Mouse (Mus musculus): ENCODE measurements around the gene Tet2. TPM values are rescaled to one million over a fixed set of nuclear protein-coding genes. Genes with fewer than 3 reads are reported as not detected.

Tet2 gene
- total and polyA plus RNA-seq, 2 experiments from 2014 or later: 17.2 to 46.5 TPM

- H3K4me2 ChIP-seq (ENCODE audit: low read depth, low read length, poor library complexity, severe bottlenecking): no peak overlapping the region
- no peak overlapping the region for H3K4me3 ChIP-seq (ENCODE audit: low read depth, low read length)
- ATAC-seq (ENCODE audit: low FRiP score) (no peak), DNase-seq (ENCODE audit: low spot score) (no peak)
- no peak overlapping the region for H3K9ac ChIP-seq (replicated peaks; ENCODE audit: low read length, poor library complexity, severe bottlenecking)
- H3K4me1 ChIP-seq (ENCODE audit: insufficient read depth, low read length): no peaks in the 10 kb centered on the region
- no peaks in the 10 kb centered on the region for H3K36me3 ChIP-seq (ENCODE audit: insufficient read depth, low read length)
- H3K9me3 ChIP-seq (ENCODE audit: low read length): no peaks in the 10 kb centered on the region
- no peaks in the 10 kb centered on the region for H3K27me3 ChIP-seq (ENCODE audit: insufficient read depth, low read length)
- no peak for TF ChIP-seq CTCF (IDR thresholded peaks at IDR 0.05)
- no peak overlapping the region for H3K27ac ChIP-seq (ENCODE audit: low read depth, low read length)
Measured at GRCm38 (mm10) chr3:133423073-133423472, 121.9 kb downstream of the Tet2 start.

DNA sequence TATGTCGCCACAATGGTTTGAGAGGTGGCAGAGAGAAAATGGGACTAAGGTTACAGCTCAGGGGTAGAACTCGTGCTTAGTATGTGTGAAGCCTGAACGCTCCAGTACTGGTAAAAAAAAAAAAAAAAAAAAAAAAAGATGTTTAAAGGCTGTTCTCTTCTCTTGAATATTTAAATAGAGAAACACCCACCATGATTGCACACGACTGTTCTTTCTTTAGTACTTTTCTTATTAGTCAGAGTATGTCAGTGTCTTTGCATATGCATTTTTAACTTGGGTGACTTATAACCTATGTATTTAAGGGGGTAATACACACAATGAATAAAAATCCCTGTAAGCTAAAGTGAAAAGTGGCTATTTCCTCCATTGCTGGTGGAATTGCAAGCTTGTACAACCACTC, 130.2 kb downstream of the Tet2 start:
- 94% methylated on average over 4 of the region's 4 CpGs for WGBS
- H3K36me3 ChIP-seq (ENCODE audit: insufficient read depth, low read length): no peaks in the 10 kb centered on the region
- no peak overlapping the region for H3K9ac ChIP-seq (replicated peaks; ENCODE audit: low read length, poor library complexity, severe bottlenecking)
- TF ChIP-seq CTCF (IDR thresholded peaks at IDR 0.05): no peak
- DNase-seq (ENCODE audit: low spot score) (no peak), ATAC-seq (ENCODE audit: low FRiP score) (no peak)
- no peaks in the 10 kb centered on the region for H3K9me3 ChIP-seq (ENCODE audit: low read length)
- no peaks in the 10 kb centered on the region for H3K27me3 ChIP-seq (ENCODE audit: insufficient read depth, low read length)
- H3K4me3 ChIP-seq (ENCODE audit: low read depth, low read length): no peak overlapping the region
- no peak overlapping the region for H3K4me2 ChIP-seq (ENCODE audit: low read depth, low read length, poor library complexity, severe bottlenecking)
- no peaks in the 10 kb centered on the region for H3K4me1 ChIP-seq (ENCODE audit: insufficient read depth, low read length)
- H3K27ac ChIP-seq (ENCODE audit: low read depth, low read length): no peak overlapping the region

Small RNA genes within 50 kb of the gene (microRNA-seq; reads per million reads assigned to microRNA genes)
- gene Gm25042 (ENCODE audit: borderline number of aligned reads): not detected

Other genes with a start within 250 kb of the Tet2 start
- 33.1 and 55.0 TPM in 2 replicates for gene Ppa2, start 235.0 kb downstream of the Tet2 start, total RNA-seq (2014; rRNA removed)
- 99.4 and 100 TPM in 2 replicates for gene Ppa2, start 235.0 kb downstream of the Tet2 start, polyA plus RNA-seq (2015; fragmentation: Nextera tagmentation; extraction: Ambion mirVana)